Mouse (Mus musculus): ENCODE measurements around the gene Zfp316.

The Zfp316 gene

GRCm38 (mm10) chr5:143275761-143276160, 5.9 kb upstream of the Zfp316 start:
- DNase-seq: no peak

GRCm38 (mm10) chr5:143272540-143273330, 2.9 kb upstream of the Zfp316 start:
- DNase-seq: no peak

- DNase-seq: no peak
Observed at GRCm38 (mm10) chr5:143272108-143272507, 2.3 kb upstream of the Zfp316 start.

- DNase-seq: no peak
Observed at GRCm38 (mm10) chr5:143271642-143272041, 1.8 kb upstream of the Zfp316 start.

- DNase-seq: no peak
Observed at GRCm38 (mm10) chr5:143270151-143270519, 313 bp upstream of the Zfp316 start.

GRCm38 (mm10) chr5:143268985-143269362, 848 bp downstream of the Zfp316 start:
- DNase-seq: no peak

GRCm38 (mm10) chr5:143266794-143267193, 3.0 kb downstream of the Zfp316 start:
- DNase-seq: no peak

- DNase-seq: no peak
Observed at GRCm38 (mm10) chr5:143265409-143265808, 4.4 kb downstream of the Zfp316 start.

GRCm38 (mm10) chr5:143264689-143265088, 5.1 kb downstream of the Zfp316 start:
- DNase-seq: no peak

- DNase-seq: no peak
Observed at GRCm38 (mm10) chr5:143261636-143262035, 8.2 kb downstream of the Zfp316 start.

GRCm38 (mm10) chr5:143255802-143256201, 14.0 kb downstream of the Zfp316 start:
- no peak for DNase-seq

- no peak for DNase-seq
Observed at GRCm38 (mm10) chr5:143255131-143255519, 14.7 kb downstream of the Zfp316 start.

GRCm38 (mm10) chr5:143254487-143255130, 15.2 kb downstream of the Zfp316 start:
- no peak for DNase-seq

GRCm38 (mm10) chr5:143253881-143254486, 15.8 kb downstream of the Zfp316 start:
- DNase-seq: no peak

- no peak for DNase-seq
Observed at GRCm38 (mm10) chr5:143253186-143253880, 16.5 kb downstream of the Zfp316 start.

GRCm38 (mm10) chr5:143252791-143253185, 17.0 kb downstream of the Zfp316 start:
- no peak for DNase-seq

- DNase-seq: no peak
Observed at GRCm38 (mm10) chr5:143252039-143252438, 17.8 kb downstream of the Zfp316 start.

- no peak for DNase-seq
Observed at GRCm38 (mm10) chr5:143244926-143245325, 24.9 kb downstream of the Zfp316 start.

GRCm38 (mm10) chr5:143236036-143236435, 33.8 kb downstream of the Zfp316 start:
- no peak for DNase-seq

GRCm38 (mm10) chr5:143235028-143235693, 34.7 kb downstream of the Zfp316 start, which contains the start of gene Zfp12:
TSS of gene Zfp12 (plus strand) at chr5:143235163.
- DNase-seq: peak; percentile 95

GRCm38 (mm10) chr5:143226790-143227189, 43.0 kb downstream of the Zfp316 start, which contains the start of gene Spdye4a:
TSS of gene Spdye4a (minus strand) at chr5:143226890.
- DNase-seq: no peak

GRCm38 (mm10) chr5:143222287-143222686, 47.5 kb downstream of the Zfp316 start:
- DNase-seq: no peak

- DNase-seq: no peak
Observed at GRCm38 (mm10) chr5:143220996-143221395, 48.8 kb downstream of the Zfp316 start.
